Mouse (Mus musculus): Measurements from ENCODE around the gene Them7.

GRCm38 (mm10) chr2:105396066-105396465, 171.9 kb downstream of the Them7 start:
- no peak for TF ChIP-seq POLR2A (IDR thresholded peaks at IDR 0.05; ENCODE audit: extremely low read depth, insufficient read depth, low read length)
- TF ChIP-seq CTCF (IDR thresholded peaks at IDR 0.05; ENCODE audit: extremely low read depth, insufficient read depth, low read length), result no peak

Data from cortical plate, adult 2 months (tissue).